Mouse (Mus musculus) layer of hippocampus, postnatal 25 days (tissue): ENCODE results near the gene Pelp1. TPM values are rescaled to one million over a fixed set of nuclear protein-coding genes. Genes with fewer than 3 reads are reported as not detected.

ENCODE experiments used
- DNase-seq, 2 experiments: peaks; one replicate each; pipeline ENCODE4 v3.0.0; 2022; ENCODE audit warnings: mixed read lengths in 2 of 2, low spot score in 1 of 2; ENCODE audit errors: extremely low spot score in 1 of 2
- total RNA-seq, 2 experiments: library from RNA; stranded (reverse); gene quantifications; 2 replicates each; pipeline ENCODE4 v1.2.3; 2021

Gene Pelp1
- 10 to 100 TPM; 32.8 to 34.3 TPM for total RNA-seq

DNA sequence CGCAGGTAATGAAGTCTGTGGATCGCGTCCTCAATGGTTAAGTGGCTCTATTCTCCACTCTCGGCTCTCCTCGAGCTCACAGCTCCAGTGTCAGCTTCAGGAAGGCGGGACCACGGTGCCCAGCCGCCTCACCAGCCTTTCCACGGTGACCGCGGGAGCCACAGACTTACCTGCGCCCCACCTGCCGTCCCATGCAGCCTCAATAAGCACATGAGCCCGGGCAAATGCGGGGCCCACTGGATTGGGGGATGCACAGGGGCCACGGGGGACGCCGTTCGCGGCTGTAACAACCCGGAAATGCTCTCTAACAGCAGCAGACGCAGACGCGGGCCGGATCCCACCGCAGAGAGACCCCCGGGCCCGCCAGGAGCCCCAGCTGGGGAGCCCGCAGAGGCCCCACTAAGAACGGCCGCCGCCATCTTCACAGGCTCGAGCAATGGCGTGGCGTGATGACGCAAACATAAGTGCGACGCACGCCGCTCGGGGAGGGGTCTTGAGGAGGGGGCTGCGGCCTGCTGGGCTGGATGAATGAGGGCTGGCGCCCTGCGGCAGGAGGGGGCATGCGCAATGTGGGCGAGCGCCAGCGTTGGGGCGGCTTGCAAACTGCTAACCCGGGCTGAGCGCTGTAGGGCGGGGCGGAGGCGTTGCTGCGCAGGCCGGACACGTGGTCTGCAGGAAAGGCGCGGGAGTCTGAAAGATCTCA is at the start of gene Pelp1:
TSS of gene Pelp1 (minus strand) at position 438 of the 703 bp plus-strand sequence.
- DNase-seq = peak; percentile 84 to 96

DNA sequence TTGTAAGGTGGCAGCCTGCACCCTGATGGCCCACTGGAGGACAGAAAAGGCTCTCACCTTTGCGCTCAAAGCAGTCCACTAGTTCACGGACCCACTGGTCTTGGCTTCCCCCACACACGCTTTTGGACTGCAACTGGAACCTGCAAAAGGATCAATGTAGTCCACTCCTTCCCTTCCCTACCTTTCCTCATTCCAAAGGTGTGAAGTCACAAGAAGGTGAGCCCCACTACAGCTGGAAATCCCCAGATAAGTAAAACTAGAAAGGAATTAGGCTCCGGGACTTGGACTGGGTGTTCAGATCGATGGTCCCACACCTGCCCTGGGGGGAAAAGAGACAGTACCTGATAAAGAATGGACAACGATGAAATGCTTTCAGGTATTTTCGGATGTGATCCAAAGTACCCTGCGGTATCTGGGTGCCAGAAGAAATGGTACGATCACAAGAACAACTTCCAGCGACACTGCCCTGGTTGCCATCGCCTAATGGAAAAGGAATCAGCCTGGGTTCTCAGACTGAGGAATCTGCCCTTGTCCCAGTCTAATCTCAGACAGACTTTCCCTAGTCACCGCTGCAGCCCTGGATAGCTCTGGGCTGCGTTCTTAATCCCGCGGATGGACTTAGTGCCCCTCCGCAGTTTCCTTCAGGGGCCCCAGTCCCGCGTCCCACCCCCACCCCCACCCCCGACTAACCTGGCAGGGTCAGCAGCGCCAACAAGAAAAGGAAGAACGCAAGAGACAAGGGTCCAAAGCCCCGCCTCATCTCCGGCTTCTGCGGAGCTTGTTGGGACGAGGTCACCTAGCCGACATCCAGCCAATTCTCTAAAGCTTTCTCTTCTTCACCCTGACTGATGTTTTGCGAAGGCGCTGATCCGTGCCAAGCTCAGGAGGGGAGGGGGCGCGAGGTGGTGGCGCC is 49.1 kb upstream of the Pelp1 start, which contains the start of gene Zmynd15:
TSS of gene Zmynd15 (plus strand) at position 746 of the 913 bp plus-strand sequence.
- DNase-seq = no peak

DNA sequence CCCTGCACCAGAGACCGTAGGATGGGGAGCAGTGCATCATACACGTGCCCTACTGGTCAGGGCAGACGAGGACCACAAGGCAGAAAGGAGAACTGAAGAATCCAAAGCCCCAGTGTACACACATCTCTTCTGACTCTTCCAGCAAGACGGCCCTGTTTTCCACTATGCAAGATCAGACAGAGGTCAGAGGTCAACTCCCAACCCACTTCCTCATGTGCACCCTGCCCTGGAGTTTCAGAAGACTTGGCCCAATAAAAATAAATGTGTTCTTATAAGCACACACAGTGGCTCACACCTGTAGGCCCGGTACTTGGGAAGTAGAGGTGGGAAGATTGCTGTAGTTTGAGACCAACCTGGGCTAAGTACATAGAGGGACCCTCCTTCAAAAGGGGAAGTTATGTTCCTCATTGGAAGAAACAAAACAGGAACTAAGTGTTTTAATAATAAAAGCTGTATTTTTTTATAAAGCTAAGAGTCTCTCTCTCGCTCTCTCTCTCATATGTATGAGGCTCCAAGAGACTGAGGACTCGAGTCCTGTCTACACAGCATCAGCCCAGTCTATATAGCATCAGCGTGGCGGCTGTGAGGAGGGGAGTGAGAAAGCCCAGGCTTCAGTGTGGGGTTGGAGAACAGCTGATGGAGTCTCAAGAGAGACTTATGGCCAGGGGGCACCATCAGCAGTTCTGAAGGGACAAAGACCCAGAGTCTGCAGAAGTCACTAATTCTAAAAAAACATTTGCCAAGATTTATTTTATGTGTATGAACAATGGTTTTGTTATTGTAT is 43.6 kb upstream of the Pelp1 start:
- DNase-seq = no peak

DNA sequence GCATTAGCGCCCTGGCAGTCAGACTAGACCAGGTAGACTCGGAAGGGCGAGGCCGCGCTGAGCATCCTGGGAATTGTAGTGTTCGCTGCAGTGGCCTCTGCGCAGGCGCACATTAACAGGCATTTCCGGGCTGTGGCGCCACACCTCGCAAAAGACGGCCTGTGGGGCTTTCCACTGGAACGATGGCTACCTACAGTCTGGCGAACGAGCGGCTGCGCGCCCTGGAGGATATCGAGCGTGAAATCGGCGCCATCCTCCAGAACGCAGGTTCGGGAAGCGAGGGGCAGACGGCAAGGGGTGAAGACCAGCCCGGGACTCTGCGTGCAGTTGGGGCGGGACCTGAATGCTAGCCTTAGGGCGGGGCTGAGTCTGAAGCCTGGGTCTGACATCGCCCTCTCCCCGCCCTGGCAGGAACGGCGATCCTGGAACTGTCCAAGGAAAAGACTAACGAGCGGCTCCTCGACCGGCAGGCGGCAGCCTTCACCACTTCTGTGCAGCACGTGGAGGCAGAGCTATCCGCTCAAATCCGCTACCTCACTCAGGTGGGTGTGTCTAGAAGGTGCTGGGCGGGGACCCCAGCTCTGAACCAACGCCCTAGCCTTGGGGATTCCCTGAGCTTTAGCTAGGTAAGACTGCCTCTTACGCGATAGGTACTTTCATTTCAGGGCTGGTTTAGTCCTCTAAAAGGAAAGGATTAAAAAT is 42.1 kb upstream of the Pelp1 start, which contains the start of gene Med11:
TSS of gene Med11 (plus strand) at position 123 of the 702 bp plus-strand sequence.
- peak; percentile 87 to 88 for DNase-seq

DNA sequence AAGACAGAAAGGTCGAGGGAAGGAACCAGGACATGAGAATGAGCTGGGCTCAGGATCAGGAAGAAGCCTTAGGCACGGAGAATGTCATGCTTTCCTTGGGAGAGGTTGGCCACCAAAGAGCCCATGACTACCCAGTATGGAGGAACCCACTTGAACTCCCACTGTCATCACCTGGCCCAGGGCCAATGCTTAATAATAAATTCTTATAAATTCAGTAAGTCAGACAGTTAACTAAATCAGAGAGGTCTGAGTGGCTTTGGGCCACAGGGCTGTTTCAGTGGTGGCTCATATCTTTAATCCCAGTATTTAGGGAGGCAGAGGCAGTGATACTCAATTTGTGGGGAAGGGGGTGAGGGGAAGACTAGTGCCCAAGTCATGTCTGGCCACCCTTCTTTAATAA is 41.1 kb upstream of the Pelp1 start:
- no peak for DNase-seq

DNA sequence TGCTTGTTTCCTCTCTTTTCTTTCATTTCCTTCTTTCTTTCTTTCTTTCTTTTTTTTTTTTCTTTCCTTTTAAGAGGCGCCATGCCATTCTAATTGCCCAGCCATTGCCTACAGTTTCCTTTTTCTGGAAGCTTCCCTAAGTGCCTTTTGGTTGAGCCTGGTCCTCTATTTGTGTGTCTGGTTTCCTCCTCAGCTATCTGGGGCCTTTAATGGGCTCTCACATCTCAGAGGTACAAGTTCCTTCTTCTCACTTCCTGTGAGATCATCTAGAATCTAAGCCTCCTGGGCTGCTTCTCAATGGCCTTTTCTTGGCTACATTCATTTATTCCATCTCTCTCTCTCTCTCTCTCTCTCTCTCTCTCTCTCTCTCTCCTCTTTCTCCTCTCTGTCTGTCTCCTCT is 37.5 kb upstream of the Pelp1 start:
- no peak for DNase-seq

DNA sequence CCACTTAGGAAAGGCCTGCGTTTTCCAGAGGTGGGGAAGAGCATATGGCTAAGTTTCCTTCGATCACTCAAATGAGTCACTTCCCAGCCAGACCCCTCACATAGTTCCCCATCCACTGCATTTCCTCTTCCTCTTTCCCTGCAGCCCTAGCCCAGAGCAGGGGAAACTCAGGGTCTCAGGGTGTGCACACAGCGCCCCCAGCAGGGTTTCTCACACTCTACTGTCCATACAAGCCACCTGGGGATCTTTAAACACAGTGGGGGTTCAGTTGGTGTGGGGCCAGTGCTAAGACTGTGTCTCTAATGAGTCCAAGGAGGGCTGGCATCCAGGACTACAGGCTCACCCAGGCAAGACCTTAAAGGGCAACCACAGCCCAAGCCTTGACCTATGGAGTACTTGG is 36.9 kb upstream of the Pelp1 start:
- no peak for DNase-seq

DNA sequence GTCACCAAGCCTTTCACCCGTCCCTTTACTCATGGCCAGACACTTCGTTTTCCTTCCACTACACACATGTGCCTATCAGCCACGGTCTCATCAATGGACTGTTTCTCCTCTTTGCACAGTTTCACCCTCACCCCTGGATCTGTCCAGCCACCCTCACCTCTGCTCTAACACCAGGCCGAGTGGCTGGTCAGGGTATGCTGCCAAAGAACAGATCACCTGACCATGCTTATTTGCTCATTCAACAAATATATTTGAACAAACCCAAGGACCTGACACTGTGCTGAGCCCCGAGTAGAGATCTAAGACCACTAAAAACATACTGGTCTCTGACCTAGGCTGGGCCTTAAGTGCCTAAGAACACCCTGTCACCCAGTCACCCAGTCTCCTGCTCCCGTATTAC is 34.8 kb upstream of the Pelp1 start:
- DNase-seq = no peak

DNA sequence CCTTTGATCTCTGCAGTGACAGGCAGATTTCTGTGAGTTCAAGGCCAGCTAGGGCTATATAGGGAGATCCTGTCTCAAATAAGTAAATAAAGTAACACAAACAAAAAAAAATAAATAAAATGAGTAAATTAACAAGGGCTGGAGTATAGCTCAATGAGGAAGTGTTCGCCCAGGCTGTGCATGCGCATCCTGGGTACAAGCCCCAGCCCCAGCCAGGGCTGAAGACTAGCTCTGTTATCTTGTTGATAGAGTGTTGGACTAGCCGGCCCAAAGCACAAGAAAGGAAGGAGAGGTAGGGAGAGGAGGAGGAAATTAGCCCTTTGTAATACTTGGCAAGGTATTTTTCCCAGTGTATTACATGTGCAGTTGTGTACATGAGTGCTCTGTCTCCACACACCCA is 34.1 kb upstream of the Pelp1 start:
- no peak for DNase-seq

DNA sequence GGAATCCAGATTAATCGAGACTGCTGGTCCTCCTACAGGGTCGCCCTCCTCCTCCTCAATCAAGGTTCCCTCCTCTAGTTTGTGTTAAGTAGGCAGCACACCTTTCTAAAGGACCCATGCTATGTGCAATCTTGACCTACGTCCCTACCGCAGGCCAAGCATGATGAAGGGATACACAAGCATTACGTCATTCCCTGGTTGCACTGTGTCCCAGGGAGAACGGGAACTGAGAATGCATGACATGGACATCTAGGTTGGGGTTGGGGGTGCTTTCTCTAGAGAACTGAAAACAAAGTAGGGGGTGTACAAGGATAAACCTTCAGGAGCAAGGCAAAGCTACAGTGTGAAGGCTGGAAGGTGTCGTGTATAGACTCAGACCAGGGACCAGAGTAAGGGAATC is 32.1 kb upstream of the Pelp1 start:
- DNase-seq = no peak

DNA sequence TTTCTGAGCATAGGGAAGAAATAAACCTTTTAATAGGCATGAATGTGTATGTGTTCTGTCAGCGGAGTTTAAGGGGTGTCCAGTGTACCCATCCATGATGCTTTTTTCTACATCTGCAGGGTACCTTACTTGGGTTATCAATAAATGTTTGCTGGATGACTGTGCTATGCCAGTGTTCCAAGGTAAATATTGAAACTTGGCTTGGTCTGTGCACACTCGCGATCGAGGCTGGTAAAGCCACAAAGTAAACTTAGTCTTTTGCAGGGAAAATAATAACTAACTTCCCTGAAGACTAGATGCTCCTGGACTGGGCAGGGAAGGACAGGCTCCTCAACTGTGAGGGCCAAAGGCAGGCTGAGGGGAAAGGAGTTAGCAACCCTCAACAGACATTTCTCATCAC is 30.8 kb upstream of the Pelp1 start:
- no peak for DNase-seq

DNA sequence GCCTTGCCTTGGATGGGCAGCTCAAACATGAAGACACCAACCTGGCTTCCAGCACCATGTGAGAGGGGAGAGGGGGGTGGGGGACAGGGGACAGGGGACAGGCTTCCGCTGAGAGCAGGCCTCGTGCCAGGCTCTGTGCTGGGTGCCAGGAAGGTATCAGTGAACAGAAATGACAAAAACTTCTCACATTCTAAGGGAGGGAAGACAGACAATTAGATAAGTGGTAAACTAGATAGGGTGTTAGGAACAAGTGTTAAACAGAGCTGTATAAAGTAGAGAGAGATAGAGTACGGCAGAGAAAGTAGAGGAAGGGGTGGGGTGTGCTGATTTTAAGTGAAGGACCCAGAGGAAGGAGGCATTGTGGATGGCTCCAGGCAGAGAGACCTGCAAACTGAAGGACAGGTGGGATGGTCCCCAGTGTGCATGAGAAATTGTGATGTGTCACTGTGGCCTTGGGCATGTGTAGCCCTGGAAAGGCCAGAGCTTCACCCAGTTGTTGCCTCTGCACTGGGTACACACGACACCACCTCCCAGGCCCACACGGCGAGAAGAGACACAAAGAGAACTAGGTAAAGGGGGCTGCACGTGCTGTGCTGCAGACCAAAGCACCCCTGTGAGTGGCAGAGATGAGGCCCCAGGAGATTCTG is 29.0 kb upstream of the Pelp1 start:
- DNase-seq = no peak

DNA sequence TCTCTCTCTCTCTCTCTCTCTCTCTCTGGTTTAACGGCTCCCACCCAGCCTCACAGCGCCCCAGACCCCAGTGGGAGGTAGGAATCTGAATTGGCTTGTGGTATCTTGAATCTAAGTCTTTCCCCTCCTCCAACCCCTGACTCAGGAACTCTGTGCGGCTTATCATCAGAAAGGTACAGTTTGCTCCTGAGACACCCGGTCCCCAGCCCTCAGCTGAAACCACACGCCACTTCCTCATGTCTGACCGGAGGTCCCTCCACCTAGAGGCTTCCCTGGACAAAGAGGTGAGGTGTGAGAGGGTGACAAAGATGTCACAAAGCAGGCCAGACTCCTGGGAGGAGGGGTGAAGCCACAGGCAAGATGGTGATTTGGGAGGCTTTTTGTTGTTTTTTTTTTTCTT is 27.6 kb upstream of the Pelp1 start:
- DNase-seq = no peak

DNA sequence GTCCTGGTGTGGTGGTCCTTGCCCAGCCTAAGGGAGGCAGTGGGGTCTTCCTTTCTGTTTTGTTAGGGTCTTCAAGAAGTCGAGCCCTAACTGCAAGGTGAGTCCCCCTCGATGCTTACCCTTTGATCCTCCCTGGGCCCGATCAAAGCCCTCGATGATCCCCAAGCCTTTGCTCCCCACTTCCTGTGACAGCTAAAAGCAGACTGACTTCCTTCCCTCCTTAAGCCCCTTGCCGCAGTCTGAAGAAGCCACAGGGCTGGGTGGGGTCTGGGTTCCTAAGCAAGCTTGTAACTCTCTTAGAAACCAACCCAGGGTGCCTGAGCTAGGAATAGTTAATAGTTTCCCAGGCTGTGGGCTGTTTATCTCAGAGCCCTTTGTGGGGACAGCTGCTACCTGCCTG is 25.6 kb upstream of the Pelp1 start:
- DNase-seq = no peak

DNA sequence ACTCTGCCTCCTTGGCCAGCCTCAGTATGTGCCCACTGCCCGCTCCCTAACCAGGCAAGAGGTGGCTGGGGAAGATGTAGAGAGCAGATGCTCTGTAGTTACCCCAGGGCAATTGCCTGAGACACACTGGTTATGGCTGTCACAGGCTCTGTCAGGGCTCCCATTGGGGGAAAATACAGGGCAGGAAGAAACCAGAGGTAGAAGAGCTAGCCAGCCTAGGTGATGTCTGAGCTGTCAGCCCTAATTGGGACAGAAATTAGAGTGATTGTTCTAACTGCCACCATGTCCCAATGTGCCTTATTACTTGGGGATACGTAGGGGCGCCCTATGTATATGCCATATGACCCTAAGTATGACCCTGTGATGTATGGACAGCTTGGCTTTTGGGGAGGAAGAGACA is 24.1 kb upstream of the Pelp1 start:
- DNase-seq = no peak

DNA sequence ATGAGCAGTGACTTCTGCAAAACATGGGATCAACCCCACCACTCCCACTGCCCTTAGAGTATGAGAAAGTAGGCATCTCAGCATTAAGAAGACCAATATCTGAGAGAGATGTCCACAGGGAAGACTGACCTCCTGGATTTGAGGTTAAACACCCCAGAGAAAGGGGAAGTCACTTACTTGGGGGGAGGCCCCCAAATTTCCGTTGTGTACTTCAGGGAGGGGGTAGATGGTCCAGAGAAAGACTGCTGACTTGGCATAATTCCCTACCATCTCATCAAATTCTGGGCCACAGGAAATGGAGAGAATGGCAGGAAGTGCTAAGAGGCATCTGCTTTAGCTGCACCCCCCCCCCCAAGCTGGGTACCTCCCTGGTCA is 23.7 kb upstream of the Pelp1 start:
- no peak for DNase-seq

DNA sequence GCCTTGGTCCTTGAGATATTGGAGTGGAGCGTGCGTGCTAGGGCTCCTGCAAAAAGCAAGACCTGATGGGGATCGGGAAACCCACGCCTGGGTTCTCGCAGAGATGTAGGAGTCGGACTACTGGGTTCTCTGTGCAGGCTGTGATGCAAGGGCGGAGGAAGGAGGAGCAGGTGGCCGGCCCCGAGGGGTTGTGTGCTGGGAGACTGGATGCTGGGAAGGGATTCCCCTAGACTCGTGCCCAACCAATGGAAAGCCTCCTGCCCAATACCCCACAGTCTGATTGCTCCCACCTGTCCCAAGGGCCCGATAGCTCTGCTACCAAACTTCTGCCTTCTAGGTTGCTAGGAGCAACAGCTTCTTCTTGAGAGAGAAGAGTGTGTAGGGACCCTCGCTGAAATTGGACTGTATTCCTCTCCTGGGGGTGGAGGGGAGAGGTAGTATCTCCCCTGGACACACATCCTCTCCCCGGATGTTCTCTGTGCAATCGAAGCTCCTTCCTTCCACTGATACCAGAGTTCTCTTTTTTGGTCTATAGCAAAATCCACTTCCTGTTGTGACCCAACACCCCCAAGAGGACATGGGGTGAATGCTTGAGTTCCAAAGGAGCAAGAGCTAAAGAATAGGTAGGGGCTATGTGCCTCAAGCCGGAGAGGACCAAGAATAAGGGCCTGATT is 23.2 kb upstream of the Pelp1 start:
- peak in 1 of 2 experiments; percentile 43 for DNase-seq

DNA sequence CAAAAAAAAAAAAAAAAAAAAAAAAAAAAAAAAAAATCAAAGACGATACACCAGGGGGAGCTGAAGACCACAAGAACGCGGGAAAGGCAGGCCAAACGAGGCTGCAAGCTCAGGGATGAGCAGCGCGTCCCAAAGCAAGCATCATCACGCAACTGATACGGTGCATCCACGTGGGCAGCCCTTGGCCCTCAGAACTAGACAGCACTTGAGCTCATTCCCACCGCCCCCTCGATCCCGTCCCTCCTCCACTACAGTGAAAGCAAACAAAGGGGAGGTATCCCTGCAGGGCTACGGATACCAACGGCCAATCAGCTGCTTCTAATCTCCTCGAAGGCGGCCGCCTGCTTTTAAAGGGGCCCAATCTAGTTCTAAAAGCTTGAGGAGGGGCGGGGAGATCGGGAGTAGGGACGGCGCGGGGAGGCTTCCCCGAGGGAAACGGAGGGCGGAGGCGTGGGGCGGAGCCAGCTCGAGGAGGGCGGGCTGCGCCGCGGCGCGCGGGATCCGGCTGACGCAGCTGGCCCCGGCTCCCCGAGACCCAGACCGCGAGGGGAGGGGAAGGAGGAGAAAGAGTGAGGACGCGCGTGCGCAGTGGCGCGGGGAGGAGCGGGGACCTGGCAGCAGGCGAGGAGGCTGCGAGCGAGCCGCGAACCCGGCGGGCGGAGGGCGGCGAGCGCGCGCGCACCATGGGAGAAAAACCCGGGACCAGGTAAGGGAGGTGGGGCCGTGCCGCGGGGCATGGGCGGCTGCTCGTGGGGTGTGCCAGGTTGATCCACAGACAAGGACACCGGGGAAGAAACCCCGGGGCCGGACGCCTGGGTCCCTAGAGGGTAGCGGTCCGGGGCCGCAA is 22.4 kb upstream of the Pelp1 start, which contains the start of gene Arrb2:
TSS of gene Arrb2 (plus strand) at position 588 of the 847 bp plus-strand sequence.
- peak; percentile 96 to 99 for DNase-seq
